Mouse (Mus musculus): Measurements from ENCODE around the gene Pgap1.

DNA sequence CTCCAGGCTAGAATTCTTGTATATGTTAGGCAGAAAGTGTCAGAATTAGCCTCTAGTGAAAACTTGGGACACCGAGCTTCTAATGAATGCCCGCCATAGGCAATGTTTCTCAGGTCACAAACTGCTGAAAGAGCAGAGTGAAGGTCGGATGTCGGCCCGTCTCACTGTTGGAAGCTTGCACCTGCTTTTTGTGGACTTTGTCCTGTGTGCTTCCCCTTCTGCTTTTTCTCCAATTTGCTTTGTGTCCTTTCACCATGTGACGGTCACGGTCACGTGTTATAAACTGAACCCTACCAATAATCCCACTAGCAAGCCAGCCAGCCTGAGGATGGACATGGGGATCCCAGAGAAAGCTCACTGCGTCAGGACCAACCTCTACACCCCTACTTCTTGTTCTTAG, 12.3 kb downstream of the Pgap1 start:
- no peak for TF ChIP-seq CTCF (IDR thresholded peaks at IDR 0.05; ENCODE audit: low read depth)
- no peak for TF ChIP-seq EP300 (IDR thresholded peaks at IDR 0.05; ENCODE audit: low read depth)
